Mouse (Mus musculus): ENCODE results near the gene Ift88.

GRCm38 (mm10) chr14:57375205-57375604 lies 48.7 kb upstream of the Ift88 start:
- TF ChIP-seq CTCF (IDR thresholded peaks at IDR 0.05; ENCODE audit: low read depth, low read length) (no peak), EP300 (IDR thresholded peaks at IDR 0.05; ENCODE audit: insufficient read depth, low read depth, low read length) (no peak)

Measured in ES-Bruce4 (cell line).